Mouse (Mus musculus): Measurements from ENCODE around the gene Ripk1. TPM values are rescaled to one million over a fixed set of nuclear protein-coding genes. Genes with fewer than 3 reads are reported as not detected.

The Ripk1 gene
- total RNA-seq (2022) = 1 to 10 TPM; 2.3 to 3.6 (median 3.0) TPM

GRCm38 (mm10) chr13:34002058-34003006 is at the start of gene Ripk1, which contains the start of gene Serpinb6a:
TSS of gene Ripk1 (plus strand) at chr13:34002363.
TSS of gene Serpinb6a (minus strand) at chr13:34002794.
- DNase-seq (ENCODE audit: low spot score in 2 of 2) = peak; percentile 75 to 77

GRCm38 (mm10) chr13:33952947-33953346 is 49.2 kb upstream of the Ripk1 start:
- no peak for DNase-seq (ENCODE audit: low spot score in 2 of 2)

GRCm38 (mm10) chr13:33956571-33957421 is 45.4 kb upstream of the Ripk1 start:
- DNase-seq (ENCODE audit: low spot score in 2 of 2) = no peak

GRCm38 (mm10) chr13:33959771-33960170 is 42.4 kb upstream of the Ripk1 start:
- DNase-seq (ENCODE audit: low spot score in 2 of 2) = no peak

GRCm38 (mm10) chr13:33964206-33965046 is 37.7 kb upstream of the Ripk1 start, which contains the start of gene Nqo2:
TSS of gene Nqo2 (plus strand) at chr13:33964687.
- DNase-seq (ENCODE audit: low spot score in 2 of 2) = peak; percentile 37 to 52

- DNase-seq (ENCODE audit: low spot score in 2 of 2) = no peak
These were observed 36.8 kb upstream of the Ripk1 start for GRCm38 (mm10) chr13:33965056-33966024.

GRCm38 (mm10) chr13:33966025-33966412 is 36.1 kb upstream of the Ripk1 start:
- DNase-seq (ENCODE audit: low spot score in 2 of 2) = no peak

GRCm38 (mm10) chr13:33966574-33966973 is 35.6 kb upstream of the Ripk1 start:
- no peak for DNase-seq (ENCODE audit: low spot score in 2 of 2)

GRCm38 (mm10) chr13:33989625-33990024 is 12.5 kb upstream of the Ripk1 start:
- no peak for DNase-seq (ENCODE audit: low spot score in 2 of 2)

- peak; percentile 46 to 47 for DNase-seq (ENCODE audit: low spot score in 2 of 2)
These were observed 7.0 kb upstream of the Ripk1 start for GRCm38 (mm10) chr13:33995197-33995596.

GRCm38 (mm10) chr13:34003058-34003457 is 895 bp downstream of the Ripk1 start:
- no peak for DNase-seq (ENCODE audit: low spot score in 2 of 2)

- DNase-seq (ENCODE audit: low spot score in 2 of 2) = no peak
These were observed 5.1 kb downstream of the Ripk1 start for GRCm38 (mm10) chr13:34007234-34007633.

- no peak for DNase-seq (ENCODE audit: low spot score in 2 of 2)
These were observed 14.9 kb downstream of the Ripk1 start for GRCm38 (mm10) chr13:34016927-34017569.

GRCm38 (mm10) chr13:34018521-34018920 is 16.4 kb downstream of the Ripk1 start:
- no peak for DNase-seq (ENCODE audit: low spot score in 2 of 2)

- no peak for DNase-seq (ENCODE audit: low spot score in 2 of 2)
These were observed 19.8 kb downstream of the Ripk1 start for GRCm38 (mm10) chr13:34021998-34022397.

- no peak for DNase-seq (ENCODE audit: low spot score in 2 of 2)
These were observed 29.9 kb downstream of the Ripk1 start for GRCm38 (mm10) chr13:34032041-34032440.

GRCm38 (mm10) chr13:34035424-34035823 is 33.3 kb downstream of the Ripk1 start:
- no peak for DNase-seq (ENCODE audit: low spot score in 2 of 2)

GRCm38 (mm10) chr13:34036726-34037125 is 34.6 kb downstream of the Ripk1 start:
- no peak for DNase-seq (ENCODE audit: low spot score in 2 of 2)
